Mouse (Mus musculus) kidney, embryonic 15.5 days (tissue): Measurements from ENCODE around the gene Arid3a. TPM values are rescaled to one million over a fixed set of nuclear protein-coding genes. Genes with fewer than 3 reads are reported as not detected.

Source experiments
- ATAC-seq: fragments of 200-750 bp; cut with Nextera tagmentation; replicated peaks from 2 replicates; pipeline ENCODE4 v1.8.0; 2017; ENCODE audit warnings: moderate TSS enrichment; ENCODE audit not compliant: low FRiP score
- H3K27ac ChIP-seq: fragments of 300-500 bp; sonication (generic); 2 replicates; pipeline ENCODE4 v1.5.1; 2015; ENCODE audit warnings: mild to moderate bottlenecking, inconsistent platforms
- H3K27me3 ChIP-seq: fragments of 300-500 bp; sonication (generic); 2 replicates; pipeline ENCODE4 v1.6.1; 2015; ENCODE audit warnings: inconsistent platforms
- H3K36me3 ChIP-seq: fragments of 300-500 bp; sonication (generic); 2 replicates; pipeline ENCODE4 v1.6.1; 2015; ENCODE audit warnings: inconsistent platforms
- H3K4me1 ChIP-seq: fragments of 300-500 bp; sonication (generic); 2 replicates; pipeline ENCODE4 v1.6.1; 2015; ENCODE audit warnings: inconsistent platforms
- H3K4me2 ChIP-seq: fragments of 300-500 bp; sonication (generic); 2 replicates; pipeline ENCODE4 v1.6.1; 2015; ENCODE audit warnings: moderate library complexity, mild to moderate bottlenecking, inconsistent platforms
- H3K4me3 ChIP-seq: fragments of 300-500 bp; sonication (generic); replicated peaks from 2 replicates; pipeline ENCODE4 v1.5.1; 2015; ENCODE audit warnings: mild to moderate bottlenecking, inconsistent platforms
- H3K9ac ChIP-seq: fragments of 300-500 bp; sonication (generic); 2 replicates; pipeline ENCODE4 v1.6.1; 2015; ENCODE audit warnings: mild to moderate bottlenecking, inconsistent platforms
- H3K9me3 ChIP-seq: fragments of 300-500 bp; sonication (generic); replicated peaks from 2 replicates; pipeline ENCODE4 v1.6.1; 2016; ENCODE audit warnings: inconsistent platforms
- WGBS: fragments of 180-500 bp; shearing (Covaris S2); methylation state at CpG from one replicate; pipeline ENCODE4 v1.1.7; 2015; ENCODE audit warnings: mixed read lengths; 5-methylcytosine and 5-hydroxymethylcytosine counted together
- polyA plus RNA-seq: library from polyadenylated mRNA; unstranded; fragments of >200 nt; fragmentation: Nextera tagmentation; extraction: Ambion mirVana; gene quantifications from 2 replicates; pipeline ENCODE4 v1.2.1, GENCODE M21; 2015

Arid3a gene
- polyA plus RNA-seq, 1 experiment from 2014 or later = 7.3 TPM

GRCm38 (mm10) chr10:79985334-79986231, 58.7 kb downstream of the Arid3a start:
- Histone ChIP-seq H3K36me3 (peaks cover 5% of the 10 kb centered on the region; the same call in 1 of the 2 replicates), H3K9ac (peak overlapping the region; percentile 79), H3K9me3 (no peaks in the 10 kb centered on the region), H3K27me3 (peaks cover 6% of the 10 kb centered on the region; the same call in 1 of the 2 replicates), H3K27ac (peak overlapping the region; percentile 99), H3K4me2 (peak overlapping the region; percentile 72), H3K4me3 (peak overlapping the region; percentile 71), H3K4me1 (peaks cover 71% of the 10 kb centered on the region)
- WGBS = 5% methylated on average over 35 of the region's 35 CpGs
- ATAC-seq = no peak

- WGBS = 34% methylated on average over 6 of the region's 6 CpGs
- H3K4me3 ChIP-seq = peak overlapping the region; percentile 71
- ATAC-seq = no peak
Observed at GRCm38 (mm10) chr10:79986232-79986878, 59.5 kb downstream of the Arid3a start.

GRCm38 (mm10) chr10:79986963-79987362, 60.1 kb downstream of the Arid3a start:
- ATAC-seq = no peak
- peaks cover 7% of the 10 kb centered on the region; the same call in 1 of the 2 replicates for H3K9me3 ChIP-seq
- peaks cover 71% of the 10 kb centered on the region for H3K4me1 ChIP-seq
- peak overlapping the region; percentile 99 for H3K27ac ChIP-seq
- H3K9ac ChIP-seq = no peak overlapping the region; the same call in 1 of the 2 replicates
- H3K4me3 ChIP-seq = peak overlapping the region; percentile 71
- peak overlapping the region; percentile 79 for H3K4me2 ChIP-seq
- peaks cover 6% of the 10 kb centered on the region; the same call in 1 of the 2 replicates for H3K27me3 ChIP-seq
- WGBS = 4% methylated on average over 11 of the region's 11 CpGs
- peaks cover 13% of the 10 kb centered on the region for H3K36me3 ChIP-seq

More at GRCm38 (mm10) chr10:79986232-79986878, 59.5 kb downstream of the Arid3a start:
- Histone ChIP-seq H3K9ac (no peak overlapping the region; the same call in 1 of the 2 replicates), H3K27me3 (peaks cover 6% of the 10 kb centered on the region; the same call in 1 of the 2 replicates), H3K4me2 (peak overlapping the region; percentile 79), H3K9me3 (peaks cover 2% of the 10 kb centered on the region; the same call in 1 of the 2 replicates), H3K36me3 (peaks cover 11% of the 10 kb centered on the region), H3K27ac (peak overlapping the region; percentile 99), H3K4me1 (peaks cover 76% of the 10 kb centered on the region)

DNA sequence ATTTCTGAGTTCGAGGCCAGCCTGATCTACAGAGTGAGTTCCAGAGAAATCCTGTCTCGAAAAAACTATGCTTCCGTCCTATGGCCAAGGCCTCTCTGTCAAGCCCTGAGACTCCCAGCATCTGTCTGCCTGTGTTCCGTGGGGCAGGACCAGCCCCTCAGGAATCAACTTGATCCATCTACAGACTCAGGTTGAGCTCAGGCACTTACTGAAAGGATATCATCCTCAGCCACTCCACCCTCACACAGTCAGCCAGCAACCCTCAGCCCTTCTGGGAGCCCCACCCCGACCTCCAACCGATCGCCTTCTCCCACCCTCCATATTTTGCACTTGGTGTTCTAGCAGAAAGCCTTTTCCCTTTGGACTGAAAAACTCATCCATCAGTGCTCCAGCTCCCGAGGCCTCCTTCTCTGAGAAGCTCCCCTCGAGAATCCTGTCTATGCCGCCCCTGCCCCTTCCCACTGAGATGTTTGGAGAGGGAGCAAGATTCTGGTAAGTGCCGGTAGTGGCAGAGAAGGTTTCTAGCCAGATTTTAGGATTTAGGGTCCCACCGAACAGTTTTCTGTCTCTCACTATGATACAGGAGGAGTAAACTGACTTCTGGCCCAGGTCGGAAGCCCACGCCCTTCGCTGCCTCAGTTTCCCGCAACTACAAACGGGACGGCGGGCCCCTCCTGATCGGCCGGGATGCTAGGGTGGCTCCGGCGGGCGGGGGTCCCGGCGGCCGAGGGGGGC, 61.1 kb downstream of the Arid3a start:
- Histone ChIP-seq H3K36me3 (peaks cover 23% of the 10 kb centered on the region), H3K9me3 (peaks cover 7% of the 10 kb centered on the region; the same call in 1 of the 2 replicates), H3K27me3 (peaks cover 6% of the 10 kb centered on the region; the same call in 1 of the 2 replicates), H3K9ac (peak overlapping the region; percentile 79), H3K27ac (peak overlapping the region; percentile 99), H3K4me3 (peak overlapping the region; percentile 71), H3K4me1 (peaks cover 63% of the 10 kb centered on the region), H3K4me2 (peak overlapping the region; percentile 79)
- ATAC-seq = no peak
- 12% methylated on average over 27 of the region's 27 CpGs for WGBS

DNA sequence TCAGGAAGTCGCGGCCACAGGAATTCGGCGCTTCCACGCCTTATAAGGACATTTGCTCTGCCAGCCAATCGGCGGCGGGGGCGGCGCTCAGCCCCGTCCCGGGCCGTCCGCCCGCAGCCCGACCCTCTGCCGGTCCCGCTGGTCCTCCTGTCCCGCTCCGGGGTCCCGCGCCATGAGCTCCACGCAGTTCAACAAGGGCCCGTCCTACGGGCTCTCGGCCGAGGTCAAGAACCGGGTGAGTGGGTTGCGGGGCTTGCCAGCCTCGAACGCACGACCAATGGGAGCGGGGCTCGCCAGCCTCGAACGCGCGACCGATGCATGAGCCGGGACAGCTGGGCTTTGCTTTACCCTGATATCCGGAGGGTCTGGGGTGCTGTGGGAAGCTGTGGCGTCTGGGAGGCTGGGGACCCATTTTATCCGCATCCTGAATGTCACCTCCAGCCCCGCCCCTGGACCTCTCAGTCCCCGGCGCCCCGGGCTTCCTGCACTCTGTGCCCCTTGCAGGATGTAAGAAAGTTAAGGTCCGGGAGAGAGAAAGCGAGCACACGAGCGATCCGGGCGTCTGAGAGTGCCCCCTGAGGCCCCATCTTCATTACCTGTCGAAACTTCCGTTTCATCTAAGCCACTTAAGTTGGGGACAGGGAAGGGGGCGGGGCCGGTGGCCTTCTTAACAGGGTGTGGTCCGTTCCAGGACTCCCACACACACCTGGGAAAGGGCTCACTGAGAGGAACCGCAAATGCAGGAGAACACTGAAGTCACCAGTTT, 61.8 kb downstream of the Arid3a start, which contains the start of gene Cnn2:
Gene Cnn2 (plus strand): TSS at position 79 of the 766 bp plus-strand sequence.
- under 1% methylated on average over 59 of the region's 59 CpGs for WGBS
- Histone ChIP-seq H3K4me2 (peak within 1 kb of the TSS; percentile 79), H3K27me3 (peaks cover 6% of the 10 kb centered on the region; the same call in 1 of the 2 replicates), H3K36me3 (peaks cover 30% of the 10 kb centered on the region), H3K27ac (peak within 1 kb of the TSS; percentile 99), H3K4me3 (peak within 1 kb of the TSS; percentile 71), H3K9me3 (peaks cover 7% of the 10 kb centered on the region; the same call in 1 of the 2 replicates), H3K9ac (peak within 1 kb of the TSS; percentile 79), H3K4me1 (peaks cover 57% of the 10 kb centered on the region)
- peak; percentile 3; the same call in 1 of the 2 replicates for ATAC-seq

DNA sequence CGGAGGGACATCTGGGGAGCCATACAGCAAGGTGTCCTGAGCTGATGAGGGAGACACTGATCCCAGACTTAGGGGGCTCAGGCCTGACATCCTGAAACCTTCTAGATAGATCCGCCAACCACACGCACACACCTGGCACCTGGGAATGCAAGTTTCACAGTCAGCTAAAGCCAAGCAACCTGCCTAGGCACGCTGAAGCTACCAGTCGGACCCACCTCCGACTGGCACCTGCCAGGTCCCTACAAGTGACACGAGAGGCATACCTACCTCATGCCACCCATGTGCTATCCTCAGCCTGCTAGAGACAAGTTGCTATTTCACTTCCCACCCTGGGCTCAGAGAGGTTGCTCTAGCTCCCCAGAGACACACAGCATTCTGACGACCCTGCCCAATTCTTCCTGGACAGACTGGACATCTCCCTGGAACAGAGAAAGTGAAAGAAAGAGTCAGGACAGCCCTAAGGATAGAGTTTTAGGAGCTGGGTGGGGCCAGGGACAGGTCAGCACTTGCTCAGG, 62.5 kb downstream of the Arid3a start:
- 29% methylated on average over 8 of the region's 8 CpGs for WGBS
- Histone ChIP-seq H3K4me3 (peak overlapping the region; percentile 71), H3K4me2 (peak overlapping the region; percentile 79)

GRCm38 (mm10) chr10:79989870-79990269, 63.0 kb downstream of the Arid3a start:
- peak overlapping the region; percentile 79 for H3K9ac ChIP-seq
- H3K4me2 ChIP-seq = peak overlapping the region; percentile 79
- peaks cover 57% of the 10 kb centered on the region for H3K4me1 ChIP-seq
- H3K27ac ChIP-seq = peak overlapping the region; percentile 99; the same call in 1 of the 2 replicates
- 8% methylated on average over 11 of the region's 15 CpGs for WGBS
- peak overlapping the region; percentile 71 for H3K4me3 ChIP-seq
- H3K36me3 ChIP-seq = peaks cover 41% of the 10 kb centered on the region
- H3K9me3 ChIP-seq = peaks cover 7% of the 10 kb centered on the region; the same call in 1 of the 2 replicates
- peaks cover 6% of the 10 kb centered on the region; the same call in 1 of the 2 replicates for H3K27me3 ChIP-seq
- no peak for ATAC-seq

More for the DNA sequence above, 62.5 kb downstream of the Arid3a start:
- ATAC-seq = no peak
- peaks cover 7% of the 10 kb centered on the region; the same call in 1 of the 2 replicates for H3K9me3 ChIP-seq
- peak overlapping the region; percentile 99 for H3K27ac ChIP-seq
- peaks cover 6% of the 10 kb centered on the region; the same call in 1 of the 2 replicates for H3K27me3 ChIP-seq
- peaks cover 57% of the 10 kb centered on the region for H3K4me1 ChIP-seq
- H3K36me3 ChIP-seq = peaks cover 35% of the 10 kb centered on the region
- peak overlapping the region; percentile 79 for H3K9ac ChIP-seq

DNA sequence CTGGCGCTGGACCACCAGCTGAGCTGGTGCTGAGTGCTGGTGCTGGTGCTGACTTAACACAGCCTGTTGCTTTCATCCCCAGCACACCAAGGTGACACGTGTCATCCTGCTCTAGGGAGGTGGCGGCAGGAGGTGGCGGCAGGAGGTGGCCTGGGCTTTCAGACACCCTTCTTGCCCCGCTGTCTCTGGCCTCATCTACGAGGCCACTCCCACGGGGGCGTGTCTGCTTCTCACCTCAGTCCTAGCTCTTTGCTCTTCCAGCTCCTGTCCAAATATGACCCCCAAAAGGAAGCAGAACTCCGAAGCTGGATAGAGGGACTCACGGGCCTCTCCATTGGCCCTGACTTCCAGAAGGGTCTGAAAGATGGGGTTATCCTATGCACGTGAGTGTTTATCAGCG, 64.3 kb downstream of the Arid3a start:
- peaks cover 46% of the 10 kb centered on the region for H3K36me3 ChIP-seq

DNA sequence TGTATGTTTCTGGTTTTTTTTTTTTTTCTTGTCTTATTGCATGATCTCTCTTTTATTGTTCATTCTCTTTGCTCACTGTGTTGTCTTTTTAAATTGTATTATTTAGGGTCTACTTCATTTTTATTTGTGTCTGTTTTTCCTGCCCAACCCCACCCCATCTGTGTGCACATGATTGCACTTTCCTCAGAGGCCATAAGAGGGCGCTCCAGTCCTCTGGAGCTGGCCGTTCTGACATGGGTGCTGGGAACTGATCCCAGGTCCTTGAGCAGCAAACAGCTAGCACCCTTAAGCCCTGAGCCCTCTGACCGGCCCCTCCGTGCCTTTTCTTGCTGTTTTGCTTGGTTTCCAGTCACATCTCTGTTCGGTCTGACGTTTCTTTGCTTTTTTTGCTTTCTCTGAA, 64.7 kb downstream of the Arid3a start:
- H3K27ac ChIP-seq = no peak overlapping the region
- WGBS = 90% methylated on average over 6 of the region's 6 CpGs
- peak overlapping the region; percentile 79 for H3K4me2 ChIP-seq
- no peak for ATAC-seq
- no peak overlapping the region for H3K4me3 ChIP-seq
- H3K9me3 ChIP-seq = peaks cover 7% of the 10 kb centered on the region; the same call in 1 of the 2 replicates
- peaks cover 6% of the 10 kb centered on the region; the same call in 1 of the 2 replicates for H3K27me3 ChIP-seq
- peaks cover 46% of the 10 kb centered on the region for H3K36me3 ChIP-seq
- no peak overlapping the region for H3K9ac ChIP-seq
- peaks cover 51% of the 10 kb centered on the region for H3K4me1 ChIP-seq

More for the DNA sequence above, 64.3 kb downstream of the Arid3a start:
- Histone ChIP-seq H3K4me1 (peaks cover 53% of the 10 kb centered on the region), H3K27me3 (peaks cover 6% of the 10 kb centered on the region; the same call in 1 of the 2 replicates), H3K9ac (no peak overlapping the region), H3K4me3 (peak overlapping the region; percentile 14; the same call in 1 of the 2 replicates), H3K9me3 (peaks cover 7% of the 10 kb centered on the region; the same call in 1 of the 2 replicates), H3K4me2 (peak overlapping the region; percentile 79), H3K27ac (no peak overlapping the region)
- WGBS = 59% methylated on average over 12 of the region's 12 CpGs
- no peak for ATAC-seq

GRCm38 (mm10) chr10:79994397-79995115, 67.7 kb downstream of the Arid3a start:
- peak overlapping the region; percentile 5; the same call in 1 of the 2 replicates for H3K27ac ChIP-seq
- ATAC-seq = no peak
- H3K4me2 ChIP-seq = no peak overlapping the region
- H3K4me1 ChIP-seq = peaks cover 43% of the 10 kb centered on the region
- H3K36me3 ChIP-seq = peaks cover 46% of the 10 kb centered on the region
- no peak overlapping the region for H3K4me3 ChIP-seq
- WGBS = 86% methylated on average over 16 of the region's 16 CpGs
- H3K27me3 ChIP-seq = no peaks in the 10 kb centered on the region
- H3K9ac ChIP-seq = no peak overlapping the region
- H3K9me3 ChIP-seq = peaks cover 7% of the 10 kb centered on the region; the same call in 1 of the 2 replicates
